Mouse (Mus musculus) heart, embryonic 13.5 days (tissue): Measurements from ENCODE around the gene Wdfy3. TPM values are rescaled to one million over a fixed set of nuclear protein-coding genes. Genes with fewer than 3 reads are reported as not detected.

ENCODE experiments used
- ATAC-seq: fragments of 200-750 bp; cut with Nextera tagmentation; 2 replicates; pipeline ENCODE4 v1.8.0; 2017; ENCODE audit warnings: moderate TSS enrichment; ENCODE audit not compliant: insufficient number of reproducible peaks, low FRiP score, low TSS enrichment; ENCODE audit errors: extremely low read depth
- H3K27ac ChIP-seq: fragments of 300-500 bp; sonication (generic); replicated peaks from 2 replicates; pipeline ENCODE4 v1.5.1; 2015; ENCODE audit warnings: moderate library complexity, mild to moderate bottlenecking, inconsistent platforms
- H3K27me3 ChIP-seq: fragments of 300-500 bp; sonication (generic); replicated peaks from 2 replicates; pipeline ENCODE4 v1.6.1; 2015; ENCODE audit warnings: mild to moderate bottlenecking, inconsistent platforms
- H3K36me3 ChIP-seq: fragments of 300-500 bp; sonication (generic); 2 replicates; pipeline ENCODE4 v1.6.1; 2015; ENCODE audit warnings: mild to moderate bottlenecking, inconsistent platforms
- H3K4me1 ChIP-seq: fragments of 300-500 bp; sonication (generic); 2 replicates; pipeline ENCODE4 v1.6.1; 2015; ENCODE audit warnings: inconsistent platforms
- H3K4me2 ChIP-seq: fragments of 300-500 bp; sonication (generic); 2 replicates; pipeline ENCODE4 v1.6.1; 2015; ENCODE audit warnings: inconsistent platforms, mild to moderate bottlenecking, moderate library complexity
- H3K4me3 ChIP-seq: fragments of 300-500 bp; sonication (generic); 2 replicates; pipeline ENCODE4 v1.5.1; 2015; ENCODE audit warnings: moderate library complexity, mild to moderate bottlenecking, inconsistent platforms
- H3K9ac ChIP-seq: fragments of 300-500 bp; sonication (generic); 2 replicates; pipeline ENCODE4 v1.6.1; 2015; ENCODE audit warnings: inconsistent platforms, mild to moderate bottlenecking, moderate library complexity
- H3K9me3 ChIP-seq: fragments of 300-500 bp; sonication (generic); 2 replicates; pipeline ENCODE4 v1.6.1; 2016; ENCODE audit warnings: inconsistent platforms
- WGBS: fragments of 180-500 bp; shearing (Covaris S2); methylation state at CpG from one replicate; pipeline ENCODE4 v1.1.7; 2015; ENCODE audit warnings: mixed read lengths; 5-methylcytosine and 5-hydroxymethylcytosine counted together
- polyA plus RNA-seq: library from polyadenylated mRNA; unstranded; fragments of >200 nt; fragmentation: Nextera tagmentation; extraction: Ambion mirVana; gene quantifications from 2 replicates; pipeline ENCODE4 v1.2.1, GENCODE M21; 2015

Gene Wdfy3
- polyA plus RNA-seq, 1 experiment from 2014 or later: 8.8 TPM

DNA sequence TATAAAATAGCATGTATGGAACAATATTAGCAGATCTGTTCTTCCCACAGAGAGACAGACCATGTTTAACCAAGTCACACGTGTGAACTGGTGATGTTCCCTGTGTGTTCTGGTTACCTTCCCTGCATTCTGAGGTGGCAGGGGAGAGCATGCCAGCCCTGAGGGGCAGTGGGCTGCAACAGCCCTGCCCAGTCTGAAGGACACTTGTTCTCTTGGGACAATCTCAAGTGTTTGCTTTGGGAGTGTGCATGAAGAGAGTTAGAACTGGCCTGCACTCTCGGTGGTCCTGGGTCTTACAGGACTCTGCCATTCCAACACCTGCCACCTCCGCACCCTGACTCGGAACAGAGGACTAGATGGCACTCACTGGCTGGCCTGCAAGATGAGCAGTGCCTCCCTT is 193.5 kb downstream of the Wdfy3 start:
- no peak overlapping the region for H3K9ac ChIP-seq
- WGBS: 79% methylated on average over 4 of the region's 4 CpGs
- ATAC-seq: no peak
- H3K36me3 ChIP-seq: peaks cover 87% of the 10 kb centered on the region
- no peaks in the 10 kb centered on the region for H3K9me3 ChIP-seq
- H3K4me2 ChIP-seq: no peak overlapping the region
- H3K4me1 ChIP-seq: peaks cover 20% of the 10 kb centered on the region; the same call in 1 of the 2 replicates
- H3K27ac ChIP-seq: no peak overlapping the region
- no peaks in the 10 kb centered on the region for H3K27me3 ChIP-seq
- no peak overlapping the region for H3K4me3 ChIP-seq

DNA sequence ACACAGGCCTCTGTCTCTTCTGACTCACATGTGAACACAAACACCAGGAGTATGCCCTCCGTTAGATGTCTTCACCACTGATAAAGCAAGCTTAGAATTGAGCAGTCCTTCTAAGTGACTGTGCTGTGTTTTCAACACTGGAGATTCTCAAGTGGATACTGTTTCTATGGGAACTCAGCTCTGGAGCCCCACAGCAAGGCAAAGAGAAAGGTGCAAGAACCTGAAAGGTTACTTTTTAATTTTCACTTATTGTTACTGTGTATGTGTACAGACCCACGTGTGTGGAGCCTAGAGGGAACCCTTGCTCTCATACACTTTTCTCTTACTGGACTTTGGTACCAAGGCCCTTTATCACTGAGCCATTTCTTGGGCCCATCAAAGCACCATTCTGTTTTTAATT is 203.0 kb downstream of the Wdfy3 start:
- Histone ChIP-seq H3K4me1 (no peaks in the 10 kb centered on the region), H3K4me2 (no peak overlapping the region), H3K27me3 (no peaks in the 10 kb centered on the region), H3K36me3 (peaks cover 97% of the 10 kb centered on the region), H3K9ac (no peak overlapping the region), H3K9me3 (no peaks in the 10 kb centered on the region), H3K27ac (no peak overlapping the region), H3K4me3 (no peak overlapping the region)
- no peak for ATAC-seq
- WGBS: 66% methylated on average over 2 of the region's 2 CpGs

DNA sequence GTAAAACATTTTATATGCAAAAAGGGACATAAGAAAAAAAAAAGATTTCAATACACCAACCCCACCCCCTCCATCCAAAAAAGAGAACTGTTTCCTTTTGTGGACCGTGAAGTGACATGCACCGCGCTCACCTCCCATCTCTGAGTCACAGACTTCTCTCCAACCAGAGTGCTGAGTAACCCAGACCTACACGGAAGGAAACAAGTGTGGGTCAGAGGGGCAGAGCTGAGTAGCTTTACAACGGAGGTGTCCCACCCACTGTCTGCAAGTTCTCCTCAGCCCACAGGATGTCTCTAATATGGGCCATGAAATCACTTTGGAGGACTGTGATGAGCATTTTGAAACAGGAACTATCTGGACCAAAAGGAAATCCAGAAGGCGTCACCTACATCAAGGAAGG is 205.8 kb downstream of the Wdfy3 start:
- 81% methylated on average over 6 of the region's 6 CpGs for WGBS
- H3K27ac ChIP-seq: no peak overlapping the region
- no peak overlapping the region for H3K9ac ChIP-seq
- H3K36me3 ChIP-seq: peaks cover 96% of the 10 kb centered on the region
- no peaks in the 10 kb centered on the region for H3K9me3 ChIP-seq
- H3K27me3 ChIP-seq: no peaks in the 10 kb centered on the region
- no peak for ATAC-seq
- H3K4me1 ChIP-seq: no peaks in the 10 kb centered on the region
- no peak overlapping the region for H3K4me2 ChIP-seq
- no peak overlapping the region for H3K4me3 ChIP-seq

DNA sequence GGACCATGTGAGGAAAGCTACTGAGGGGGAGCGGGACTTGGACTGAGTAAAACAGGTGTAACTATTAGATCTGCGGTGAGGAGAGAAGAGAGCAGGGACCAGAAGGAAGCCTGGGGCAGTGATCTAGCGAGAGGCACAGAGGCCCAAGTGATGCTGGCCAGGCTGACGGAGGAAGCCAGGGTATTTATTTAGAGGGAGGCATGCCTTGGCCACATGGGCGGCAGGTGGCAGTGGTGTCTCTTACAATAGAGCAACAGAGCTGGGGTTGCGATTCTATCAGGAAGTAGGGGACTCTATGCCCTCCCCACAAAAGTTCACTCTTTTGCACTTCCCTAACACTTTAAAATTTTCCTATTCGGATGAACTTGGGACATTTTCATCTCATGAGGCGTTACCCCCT is 207.1 kb downstream of the Wdfy3 start:
- H3K4me1 ChIP-seq: no peaks in the 10 kb centered on the region
- H3K9ac ChIP-seq: no peak overlapping the region
- no peaks in the 10 kb centered on the region for H3K27me3 ChIP-seq
- ATAC-seq: no peak
- H3K9me3 ChIP-seq: no peaks in the 10 kb centered on the region
- no peak overlapping the region for H3K4me3 ChIP-seq
- H3K27ac ChIP-seq: no peak overlapping the region
- H3K4me2 ChIP-seq: no peak overlapping the region
- 86% methylated on average over 8 of the region's 8 CpGs for WGBS
- H3K36me3 ChIP-seq: peaks cover 96% of the 10 kb centered on the region

DNA sequence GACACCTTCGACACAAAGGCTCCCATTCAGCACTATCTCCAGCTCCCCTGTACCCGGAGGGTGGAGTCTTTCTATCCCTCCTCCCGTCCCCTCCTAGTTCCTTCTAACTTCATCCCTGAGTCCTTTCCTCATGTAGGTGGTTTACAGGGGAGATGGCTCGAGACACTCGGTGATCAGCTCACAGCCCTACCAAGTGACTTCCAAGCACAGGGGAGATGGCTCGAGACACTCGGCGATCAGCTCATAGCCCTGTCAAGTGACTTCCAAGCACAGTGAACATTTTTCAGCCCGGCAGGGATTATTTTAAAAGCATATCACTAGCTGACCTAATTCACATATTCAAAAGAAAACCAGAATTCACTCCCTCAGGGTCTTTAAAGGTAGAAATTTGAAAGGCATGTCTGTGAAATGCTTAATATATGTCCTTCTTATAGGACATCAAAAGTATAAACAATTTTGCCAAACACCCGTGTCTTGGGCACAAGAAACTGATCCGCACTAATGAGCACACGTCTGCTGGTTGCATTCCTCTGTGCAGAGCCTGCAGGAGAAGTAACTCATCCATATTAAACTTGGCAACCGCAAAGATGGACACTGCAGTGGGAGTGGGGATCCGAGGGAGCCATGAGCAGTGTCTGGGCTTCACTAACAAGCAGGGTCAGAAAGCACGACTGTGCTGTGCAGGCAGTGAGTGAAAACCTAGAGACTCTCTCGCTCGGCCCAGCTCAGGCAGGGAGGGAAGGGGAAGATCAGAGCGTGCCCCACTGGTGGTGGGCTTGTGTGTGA is 207.7 kb downstream of the Wdfy3 start:
- Histone ChIP-seq H3K4me1 (no peaks in the 10 kb centered on the region), H3K4me2 (no peak overlapping the region), H3K4me3 (no peak overlapping the region), H3K9ac (no peak overlapping the region), H3K27ac (no peak overlapping the region), H3K9me3 (no peaks in the 10 kb centered on the region), H3K36me3 (peaks cover 96% of the 10 kb centered on the region), H3K27me3 (no peaks in the 10 kb centered on the region)
- no peak for ATAC-seq
- WGBS: 83% methylated on average over 18 of the region's 18 CpGs

DNA sequence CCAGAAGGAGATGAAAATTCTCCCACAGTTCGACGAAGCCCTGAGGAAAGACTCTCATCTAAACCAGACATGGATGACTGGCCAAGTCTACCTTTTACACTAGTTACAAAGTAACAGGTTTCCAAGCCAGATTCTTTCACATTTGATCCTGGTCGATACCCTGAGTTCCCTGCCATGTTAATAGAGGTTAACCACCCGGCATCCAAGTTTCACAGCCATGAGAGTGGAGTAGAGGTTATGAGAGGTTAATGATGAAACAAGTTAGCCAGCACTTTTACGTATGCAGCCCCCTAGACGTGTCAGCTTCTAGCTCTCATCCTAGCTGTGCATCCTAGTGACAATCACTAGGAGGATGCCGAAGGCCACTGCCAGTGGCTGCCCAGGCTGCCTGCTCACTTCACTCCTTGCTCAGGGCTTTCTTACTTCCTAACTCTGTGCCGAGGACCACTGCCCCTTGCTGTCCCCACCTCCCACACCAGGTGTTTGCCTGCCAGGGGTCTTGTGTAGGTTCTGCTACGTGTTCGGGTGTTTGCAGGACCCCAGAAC is 210.8 kb downstream of the Wdfy3 start:
- WGBS: 91% methylated on average over 10 of the region's 10 CpGs
- peaks cover 98% of the 10 kb centered on the region for H3K36me3 ChIP-seq
- H3K4me2 ChIP-seq: no peak overlapping the region

DNA sequence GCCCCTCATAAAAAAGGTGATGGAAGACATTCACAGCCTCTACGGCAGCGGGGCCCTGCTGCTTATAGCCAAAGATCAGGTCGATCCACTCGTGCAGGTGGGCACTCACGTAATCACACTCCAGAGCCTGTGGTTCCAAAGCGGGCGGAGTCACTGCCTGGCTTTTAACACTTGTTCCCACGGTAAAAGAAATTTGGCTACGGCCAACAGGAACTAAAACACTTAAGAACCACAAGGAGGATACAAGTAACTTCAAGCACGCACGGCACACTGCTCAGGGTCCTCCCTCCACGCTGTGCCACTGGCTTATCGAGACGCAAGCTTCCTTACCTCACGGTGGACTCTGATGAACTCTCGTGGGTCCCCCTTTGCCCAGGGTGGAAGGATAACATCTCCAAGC is 214.2 kb downstream of the Wdfy3 start:
- ATAC-seq: no peak
- no peak overlapping the region for H3K4me3 ChIP-seq
- no peak overlapping the region for H3K27ac ChIP-seq
- no peak overlapping the region for H3K4me2 ChIP-seq
- H3K9me3 ChIP-seq: no peaks in the 10 kb centered on the region
- 90% methylated on average over 16 of the region's 16 CpGs for WGBS
- no peak overlapping the region for H3K9ac ChIP-seq
- H3K4me1 ChIP-seq: no peaks in the 10 kb centered on the region
- H3K27me3 ChIP-seq: no peaks in the 10 kb centered on the region
- H3K36me3 ChIP-seq: peaks cover 98% of the 10 kb centered on the region

More for the DNA sequence above, 210.8 kb downstream of the Wdfy3 start:
- Histone ChIP-seq H3K27me3 (no peaks in the 10 kb centered on the region), H3K4me1 (no peaks in the 10 kb centered on the region), H3K27ac (no peak overlapping the region), H3K9ac (no peak overlapping the region), H3K9me3 (no peaks in the 10 kb centered on the region), H3K4me3 (no peak overlapping the region)
- ATAC-seq: no peak

DNA sequence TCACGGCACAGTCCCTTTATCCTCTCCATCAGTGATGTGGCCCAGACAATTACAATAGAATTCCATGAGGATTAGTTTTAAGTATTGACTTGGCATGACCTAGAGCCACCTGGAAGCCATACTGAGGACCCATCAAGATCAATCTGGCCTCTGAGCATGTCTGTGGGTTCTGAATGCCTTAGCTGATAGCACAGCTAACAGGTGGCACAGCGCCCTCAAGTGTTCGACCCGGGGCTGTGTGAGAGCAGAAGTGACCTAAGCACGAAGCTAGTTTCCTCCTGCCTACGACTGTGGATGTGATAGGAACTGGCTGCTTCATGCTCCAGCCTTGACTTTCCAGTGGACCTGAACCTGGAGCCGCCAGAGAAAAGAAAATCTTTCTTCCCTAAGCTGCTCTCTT is 215.1 kb downstream of the Wdfy3 start:
- no peak overlapping the region for H3K4me3 ChIP-seq
- H3K27me3 ChIP-seq: no peaks in the 10 kb centered on the region
- no peak overlapping the region for H3K9ac ChIP-seq
- peaks cover 98% of the 10 kb centered on the region for H3K36me3 ChIP-seq
- ATAC-seq: no peak
- no peak overlapping the region for H3K4me2 ChIP-seq
- 80% methylated on average over 7 of the region's 7 CpGs for WGBS
- no peaks in the 10 kb centered on the region for H3K4me1 ChIP-seq
- no peak overlapping the region for H3K27ac ChIP-seq
- no peaks in the 10 kb centered on the region for H3K9me3 ChIP-seq

DNA sequence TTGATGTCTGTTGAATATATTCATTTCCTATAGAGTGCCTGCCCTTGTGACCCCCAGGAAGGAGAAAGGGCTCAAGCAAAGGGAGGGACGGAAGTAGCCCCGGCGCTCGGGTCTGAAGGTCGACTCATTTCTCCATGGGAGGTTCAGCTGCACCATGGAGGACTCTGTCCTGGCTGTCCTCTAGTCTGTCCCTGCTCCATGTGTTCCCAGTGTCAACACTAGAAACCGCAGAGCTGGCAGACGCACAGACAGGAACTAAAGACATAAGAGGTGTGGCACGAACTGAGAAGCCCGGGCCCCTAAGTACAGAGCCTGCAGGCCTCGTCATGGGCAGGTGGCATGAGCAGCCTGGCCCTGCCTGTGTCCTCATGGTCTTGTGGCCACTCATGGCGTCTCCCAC is 215.6 kb downstream of the Wdfy3 start:
- H3K36me3 ChIP-seq: peaks cover 98% of the 10 kb centered on the region

DNA sequence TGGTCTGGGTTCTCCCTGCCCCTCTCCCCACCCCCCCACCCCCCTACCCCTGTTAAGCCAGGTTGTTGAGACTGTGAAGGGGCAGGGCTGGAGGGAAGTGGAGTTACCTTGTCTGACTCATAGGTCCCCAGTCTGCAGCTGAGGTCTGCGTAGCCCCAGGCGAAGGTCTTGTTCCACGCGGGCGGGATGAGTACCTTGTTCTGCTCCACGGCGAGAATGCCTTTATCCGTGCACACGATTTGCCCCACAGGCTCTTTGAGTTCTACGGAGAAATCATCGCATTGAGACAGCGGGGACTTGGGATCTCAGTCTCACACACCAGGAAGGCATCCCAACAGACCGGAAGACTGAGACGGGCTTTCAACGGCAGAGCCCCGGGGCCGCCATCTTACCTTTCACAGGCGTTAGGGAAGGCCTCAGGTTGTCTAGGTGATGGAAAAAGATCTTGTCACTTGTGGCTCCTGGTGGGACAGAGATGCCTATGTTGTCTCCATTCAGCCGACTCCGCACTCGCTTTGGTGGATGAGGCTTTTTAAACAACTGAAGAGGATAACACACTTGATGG is 217.5 kb downstream of the Wdfy3 start:
- H3K4me1 ChIP-seq: no peaks in the 10 kb centered on the region
- H3K27ac ChIP-seq: no peak overlapping the region
- no peak overlapping the region for H3K4me2 ChIP-seq
- no peaks in the 10 kb centered on the region for H3K9me3 ChIP-seq
- H3K27me3 ChIP-seq: no peaks in the 10 kb centered on the region
- H3K9ac ChIP-seq: no peak overlapping the region
- no peak overlapping the region for H3K4me3 ChIP-seq
- H3K36me3 ChIP-seq: peaks cover 99% of the 10 kb centered on the region
- 96% methylated on average over 21 of the region's 21 CpGs for WGBS
- ATAC-seq: no peak

More for the DNA sequence above, 215.6 kb downstream of the Wdfy3 start:
- no peak for ATAC-seq
- no peaks in the 10 kb centered on the region for H3K27me3 ChIP-seq
- no peak overlapping the region for H3K4me2 ChIP-seq
- WGBS: 94% methylated on average over 11 of the region's 11 CpGs
- no peak overlapping the region for H3K9ac ChIP-seq
- no peaks in the 10 kb centered on the region for H3K9me3 ChIP-seq
- H3K4me3 ChIP-seq: no peak overlapping the region
- H3K4me1 ChIP-seq: no peaks in the 10 kb centered on the region
- no peak overlapping the region for H3K27ac ChIP-seq

DNA sequence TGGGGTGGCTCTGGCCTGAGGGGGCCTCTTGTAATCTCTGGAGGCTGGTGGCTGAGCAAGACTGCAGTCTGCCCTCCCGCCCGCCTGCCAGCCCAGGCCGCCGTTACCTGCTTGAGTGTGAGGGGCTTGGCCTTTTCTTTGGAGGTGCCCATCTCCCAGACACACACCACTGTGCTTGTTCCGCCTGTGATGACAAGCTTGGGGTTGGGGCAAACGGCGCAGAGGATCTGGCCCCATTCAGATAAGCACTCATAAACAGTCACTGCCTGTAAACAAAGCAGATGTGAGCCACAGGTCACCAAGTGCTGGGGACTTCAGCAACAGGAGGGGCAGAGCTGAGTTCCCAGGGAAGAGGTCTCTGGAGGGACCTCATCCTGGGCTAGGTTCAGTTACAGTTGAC is 218.6 kb downstream of the Wdfy3 start:
- Histone ChIP-seq H3K9ac (no peak overlapping the region), H3K36me3 (peaks cover 100% of the 10 kb centered on the region), H3K27ac (no peak overlapping the region), H3K27me3 (no peaks in the 10 kb centered on the region), H3K4me2 (no peak overlapping the region), H3K4me3 (no peak overlapping the region), H3K4me1 (no peaks in the 10 kb centered on the region), H3K9me3 (no peaks in the 10 kb centered on the region)
- 84% methylated on average over 7 of the region's 7 CpGs for WGBS
- no peak for ATAC-seq

DNA sequence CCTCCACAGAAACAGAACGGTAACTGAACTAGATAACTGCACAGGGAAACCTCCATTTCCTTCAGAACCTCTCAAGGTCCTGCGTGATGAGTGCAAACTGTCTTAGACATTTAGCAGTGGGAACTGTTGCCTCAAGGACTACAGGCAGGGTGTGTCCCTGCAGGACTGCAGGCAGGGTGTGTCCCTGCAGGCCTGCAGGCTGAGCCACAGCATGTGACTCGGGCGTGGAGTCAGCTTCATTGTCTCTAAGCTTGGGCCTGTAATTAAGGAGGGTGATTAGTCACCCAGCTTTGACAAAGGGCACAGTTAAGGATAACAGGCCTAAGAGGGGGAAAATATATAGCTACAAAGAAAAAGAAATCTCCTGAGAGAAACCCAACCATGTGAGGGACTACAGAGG is 222.0 kb downstream of the Wdfy3 start:
- Histone ChIP-seq H3K27me3 (no peaks in the 10 kb centered on the region), H3K36me3 (peaks cover 100% of the 10 kb centered on the region), H3K4me2 (no peak overlapping the region), H3K9me3 (no peaks in the 10 kb centered on the region), H3K4me1 (no peaks in the 10 kb centered on the region), H3K4me3 (no peak overlapping the region), H3K27ac (no peak overlapping the region), H3K9ac (no peak overlapping the region)
- ATAC-seq: no peak
- 73% methylated on average over 4 of the region's 4 CpGs for WGBS
